Mouse (Mus musculus) CD4-positive, CD25-positive, alpha-beta regulatory T cell, adult 2 months (primary cell): ENCODE measurements at regions not wholly inside any gene's neighbourhood (a gene's known extent, or its start where the extent isn't known, plus 50 kb on each side); places are given as distances from the start of the nearest gene placed in this dataset.

ENCODE experiments used
- DNase-seq: peaks from one replicate; pipeline ENCODE4 v3.0.0-alpha.2; 2012; ENCODE audit warnings: low read depth, low spot score

GRCm38 (mm10) chr2:21267149-21267761, 61.7 kb downstream of the Thnsl1 start:
- no peak for DNase-seq

DNA sequence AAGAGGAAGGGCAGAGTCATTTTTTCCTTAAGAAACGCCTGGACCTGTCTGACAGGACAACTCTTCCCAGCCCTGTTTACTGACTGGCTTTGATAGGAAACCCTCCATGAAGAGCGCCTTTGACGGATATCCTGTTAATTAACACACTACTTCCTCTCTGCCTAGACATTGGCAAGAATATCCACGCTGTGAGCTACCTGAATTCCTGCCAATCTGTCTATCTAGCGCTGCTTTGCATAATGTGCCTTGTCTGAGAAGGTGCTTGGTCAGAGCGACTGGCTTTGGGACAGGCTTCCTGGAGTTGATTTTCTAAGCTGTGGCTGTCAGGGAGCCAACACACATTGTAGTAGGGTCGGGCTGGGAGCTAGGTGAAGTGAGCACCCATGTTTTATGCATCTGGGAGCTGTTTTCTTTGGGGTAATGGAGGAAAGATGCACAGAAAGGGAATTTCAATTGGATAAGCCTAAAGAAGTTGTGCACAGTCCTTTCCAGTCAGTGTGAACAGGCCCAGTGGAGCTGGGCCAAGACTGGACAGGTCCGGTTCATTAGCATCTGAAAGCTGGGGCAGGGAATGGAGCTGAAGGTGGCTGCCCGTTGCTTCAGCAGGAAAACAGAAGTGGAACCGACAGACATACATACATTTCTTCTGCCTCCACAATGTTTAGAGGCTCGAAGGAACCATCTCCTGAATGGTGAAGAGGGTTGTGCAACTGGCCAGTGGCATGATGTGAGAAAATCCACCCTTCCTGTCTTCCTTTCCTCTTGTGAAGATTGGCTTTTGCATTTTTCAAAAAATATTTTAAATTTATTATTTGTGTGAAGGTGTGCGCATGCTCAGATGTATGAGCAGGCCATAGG, 64.7 kb downstream of the Thnsl1 start:
- DNase-seq, result no peak

- DNase-seq, result no peak
These were observed 67.9 kb downstream of the Thnsl1 start for GRCm38 (mm10) chr2:21273416-21273815.

- no peak for DNase-seq
These were observed 69.8 kb downstream of the Thnsl1 start for GRCm38 (mm10) chr2:21275315-21275714.

DNA sequence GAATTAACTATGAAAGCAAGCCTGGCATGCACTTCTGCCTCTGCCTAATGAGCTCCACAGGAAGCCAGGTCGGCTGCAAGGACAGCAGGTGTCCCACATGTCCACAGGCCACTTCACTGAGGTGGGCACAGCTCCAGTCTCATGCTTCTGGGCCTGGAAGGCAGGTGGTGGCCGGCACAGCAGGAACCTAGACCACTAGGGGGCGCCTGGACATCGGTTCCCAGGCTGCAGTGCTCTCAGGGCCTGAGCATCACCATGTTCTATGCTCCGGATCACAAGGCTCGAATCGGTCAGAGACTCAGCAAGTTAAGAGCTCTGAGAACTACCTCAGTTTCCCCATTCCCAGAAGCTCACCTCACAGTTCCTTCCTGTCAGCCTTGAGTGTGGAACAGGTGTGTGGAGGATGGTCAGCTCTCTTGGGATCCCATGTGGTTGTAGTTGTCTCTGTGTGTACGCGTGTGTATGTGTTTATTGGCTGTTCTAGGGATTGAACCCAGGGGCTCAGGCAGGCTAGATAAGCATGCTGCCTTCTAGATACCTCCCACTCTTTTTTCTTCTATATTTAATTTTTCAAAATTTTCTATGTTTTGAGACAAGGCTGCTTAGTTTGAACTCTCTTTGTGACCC, 75.4 kb downstream of the Thnsl1 start:
- DNase-seq, result peak; percentile 71

DNA sequence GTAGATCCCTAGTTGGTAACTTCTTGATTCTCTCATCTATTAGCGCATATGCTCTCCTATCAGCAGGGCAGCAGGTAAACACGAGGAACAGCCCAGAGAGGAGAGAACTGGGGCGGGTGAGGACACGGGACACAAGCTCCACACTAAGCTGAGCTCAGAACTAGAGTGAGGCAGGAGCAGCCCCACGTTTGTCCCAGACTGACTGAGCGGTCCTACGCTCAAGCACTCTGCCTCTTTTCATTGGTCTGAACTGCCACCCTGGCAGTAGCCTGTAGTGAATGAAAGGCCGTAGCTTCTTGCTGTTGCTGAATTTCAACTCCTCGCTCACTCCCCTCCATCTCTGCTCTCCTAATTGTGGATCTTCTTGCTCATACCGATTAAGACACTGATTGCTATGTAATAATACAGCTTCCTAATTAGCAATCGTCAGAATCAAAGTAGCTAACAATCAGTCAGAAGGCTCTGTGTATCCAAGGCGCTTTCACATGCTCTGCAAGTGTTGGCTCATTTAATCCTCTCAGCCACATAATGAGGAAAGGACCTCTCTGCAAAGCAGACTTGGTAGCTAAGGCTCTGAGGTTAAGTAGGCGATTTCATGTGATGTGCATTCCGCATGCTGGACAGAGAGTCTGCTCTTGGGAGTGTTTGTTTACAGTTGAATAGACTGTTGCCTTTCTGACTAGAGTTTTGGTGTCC, 77.1 kb downstream of the Thnsl1 start:
- no peak for DNase-seq

DNA sequence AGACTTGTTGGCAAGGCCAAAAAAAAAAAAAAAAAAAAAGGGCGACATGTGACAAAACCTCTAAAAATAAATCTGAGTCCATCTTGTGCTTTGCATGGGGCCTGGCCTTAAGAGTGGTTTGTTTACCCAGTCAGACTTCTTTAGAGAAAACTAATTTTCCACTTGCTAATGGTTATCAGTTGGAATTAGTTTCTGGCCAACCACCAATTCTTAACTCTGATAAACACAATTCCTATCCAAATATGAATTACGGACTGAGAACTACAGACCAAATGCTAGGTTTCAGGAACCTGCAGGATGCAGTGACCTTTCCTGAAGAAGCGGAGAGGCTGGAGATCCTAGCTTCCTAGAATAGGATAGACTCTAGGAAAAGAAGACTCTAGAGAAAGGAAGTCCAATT, 79.4 kb downstream of the Thnsl1 start:
- DNase-seq, result no peak

GRCm38 (mm10) chr2:21287786-21288185, 79.6 kb upstream of the Gpr158 start:
- no peak for DNase-seq

- DNase-seq, result no peak
These were observed 74.6 kb upstream of the Gpr158 start for GRCm38 (mm10) chr2:21292669-21293151.

- no peak for DNase-seq
These were observed 73.3 kb upstream of the Gpr158 start for GRCm38 (mm10) chr2:21294002-21294401.

- no peak for DNase-seq
These were observed 67.7 kb upstream of the Gpr158 start for GRCm38 (mm10) chr2:21299681-21300080.
